Comparison of ENCODE assay signal across 27 mouse cellular contexts in the genomic region with DNA sequence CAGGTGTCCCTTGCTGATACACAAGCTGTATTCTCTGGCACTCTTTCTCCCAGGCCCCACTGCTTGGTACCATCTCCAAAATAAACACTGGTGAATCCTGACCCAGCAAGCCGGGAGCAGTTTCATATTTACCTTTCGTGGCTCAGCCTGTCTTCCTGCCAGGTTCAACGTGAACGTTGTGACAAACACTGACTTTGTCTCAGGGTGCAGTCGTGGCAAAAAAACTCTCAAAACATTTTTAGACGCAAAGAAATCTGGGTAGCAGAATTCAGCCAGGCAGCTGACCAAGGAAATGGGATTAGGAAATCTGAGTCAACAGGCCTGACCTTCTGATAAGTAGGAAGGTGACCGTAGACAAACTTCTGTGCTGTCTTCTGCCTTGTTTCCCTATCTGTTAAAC. TPM values are rescaled to one million over a fixed set of nuclear protein-coding genes. Genes with fewer than 3 reads are reported as not detected.
DNase-seq lines count a peak whose midpoint lies in the region; ATAC-seq and TF ChIP-seq lines count a peak whose summit lies in the region.
"Had no signal": no experiment of that assay in that cellular context is flagged by ENCODE, and none has a peak within 500 bp of the region (broad histone marks: within the 10 kb centered on the region; RNA-seq: fewer than 3 reads in every experiment).

No protein-coding gene starts in this region.

- peak; percentile 30 for DNase-seq in adrenal gland, adult 2 months
- no peak for DNase-seq in adrenal gland, postnatal 25 days
- DNase-seq in embryonic facial prominence, embryonic 14.5 days (ENCODE audit: low spot score), result peak; percentile 20
- DNase-seq in embryonic facial prominence, embryonic 10.5 days (ENCODE audit: low spot score), result no peak
- peak; percentile 42 for DNase-seq in liver, postnatal 0 days
- no peak for DNase-seq in liver
- no peak for DNase-seq in stomach, postnatal 0 days (ENCODE audit: low spot score)
- no peak for DNase-seq in lung, postnatal 0 days (ENCODE audit: low spot score)
- DNase-seq: adrenal gland, postnatal 36 days; kidney, adult 11 months; kidney, postnatal 10 days; lung, embryonic 14.5 days; lung, postnatal 4 days; right cerebral cortex, postnatal 25 days; thymus, adult 2 months had no signal

- no peak overlapping the region for H3K9ac ChIP-seq in embryonic facial prominence, embryonic 14.5 days (ENCODE audit: low read depth, low read length)
- no peak overlapping the region for H3K9ac ChIP-seq in liver, postnatal 0 days (replicated peaks)
- no peak overlapping the region for H3K9ac ChIP-seq in stomach, postnatal 0 days (ENCODE audit: low read length)
- H3K9ac ChIP-seq in lung, postnatal 0 days (replicated peaks; ENCODE audit: low read depth), result no peak overlapping the region
- H3K9ac ChIP-seq: embryonic facial prominence, embryonic 13.5 days; heart, embryonic 15.5 days; limb, embryonic 13.5 days; lung, embryonic 14.5 days; stomach, embryonic 15.5 days had no signal

- no peaks in the 10 kb centered on the region for H3K9me3 ChIP-seq in embryonic facial prominence, embryonic 14.5 days (ENCODE audit: control insufficient read depth, low read length)
- H3K9me3 ChIP-seq in embryonic facial prominence, embryonic 10.5 days, result no peaks in the 10 kb centered on the region
- H3K9me3 ChIP-seq in liver, postnatal 0 days (ENCODE audit: low read length), result no peaks in the 10 kb centered on the region
- no peaks in the 10 kb centered on the region for H3K9me3 ChIP-seq in stomach, postnatal 0 days (ENCODE audit: control insufficient read depth, low read length)
- no peaks in the 10 kb centered on the region for H3K9me3 ChIP-seq in lung, postnatal 0 days (ENCODE audit: low read length)
- H3K9me3 ChIP-seq: embryonic facial prominence, embryonic 13.5 days; heart, embryonic 15.5 days; hindbrain, embryonic 10.5 days; limb, embryonic 13.5 days; stomach, embryonic 15.5 days had no signal

- no peaks in the 10 kb centered on the region for H3K4me1 ChIP-seq in embryonic facial prominence, embryonic 14.5 days (ENCODE audit: control insufficient read depth, insufficient read depth, low read length)
- no peaks in the 10 kb centered on the region for H3K4me1 ChIP-seq in embryonic facial prominence, embryonic 10.5 days
- H3K4me1 ChIP-seq in liver, postnatal 0 days (ENCODE audit: insufficient read depth), result peaks cover 15% of the 10 kb centered on the region
- H3K4me1 ChIP-seq in stomach, postnatal 0 days (replicated peaks; ENCODE audit: control insufficient read depth, insufficient read depth), result no peaks in the 10 kb centered on the region
- H3K4me1 ChIP-seq in lung, postnatal 0 days (ENCODE audit: insufficient read depth, low read depth, low read length), result no peaks in the 10 kb centered on the region
- H3K4me1 ChIP-seq: embryonic facial prominence, embryonic 13.5 days; heart, embryonic 15.5 days; limb, embryonic 13.5 days had no signal

- H3K27ac ChIP-seq in embryonic facial prominence, embryonic 14.5 days (replicated peaks; ENCODE audit: low read depth, low read length), result no peak overlapping the region
- no peak overlapping the region for H3K27ac ChIP-seq in embryonic facial prominence, embryonic 10.5 days (replicated peaks)
- H3K27ac ChIP-seq in liver, postnatal 0 days (ENCODE audit: low read depth), result peak overlapping the region; percentile 75
- H3K27ac ChIP-seq in stomach, postnatal 0 days (replicated peaks), result no peak overlapping the region
- no peak overlapping the region for H3K27ac ChIP-seq in lung, postnatal 0 days (ENCODE audit: low read length)
- H3K27ac ChIP-seq: embryonic facial prominence, embryonic 13.5 days; heart, adult 2 months; heart, embryonic 15.5 days; hindbrain, embryonic 10.5 days; limb, embryonic 13.5 days; stomach, embryonic 15.5 days had no signal

- no peak overlapping the region for H3K4me3 ChIP-seq in embryonic facial prominence, embryonic 14.5 days (ENCODE audit: low read depth, low read length)
- no peak overlapping the region for H3K4me3 ChIP-seq in embryonic facial prominence, embryonic 10.5 days
- no peak overlapping the region for H3K4me3 ChIP-seq in liver, postnatal 0 days (ENCODE audit: low read depth, low read length)
- no peak overlapping the region for H3K4me3 ChIP-seq in stomach, postnatal 0 days (ENCODE audit: low read depth, low read length)
- no peak overlapping the region for H3K4me3 ChIP-seq in lung, postnatal 0 days (ENCODE audit: low read depth, low read length)
- H3K4me3 ChIP-seq: embryonic facial prominence, embryonic 13.5 days; heart, adult 2 months; heart, embryonic 15.5 days; hindbrain, embryonic 10.5 days; limb, embryonic 13.5 days; stomach, embryonic 15.5 days had no signal

- H3K4me2 ChIP-seq in embryonic facial prominence, embryonic 14.5 days (ENCODE audit: low read depth, low read length), result no peak overlapping the region
- H3K4me2 ChIP-seq in liver, postnatal 0 days (ENCODE audit: low read depth, low read length), result no peak overlapping the region; the same call in 1 of the 2 replicates
- no peak overlapping the region for H3K4me2 ChIP-seq in stomach, postnatal 0 days (replicated peaks; ENCODE audit: low read depth)
- no peak overlapping the region for H3K4me2 ChIP-seq in lung, postnatal 0 days (replicated peaks; ENCODE audit: low read depth, low read length)
- H3K4me2 ChIP-seq: embryonic facial prominence, embryonic 13.5 days; heart, embryonic 15.5 days; limb, embryonic 13.5 days; lung, embryonic 14.5 days; stomach, embryonic 15.5 days had no signal

- WGBS in embryonic facial prominence, embryonic 14.5 days, result 63% methylated on average over 7 of the region's 7 CpGs
- 73% methylated on average over 7 of the region's 7 CpGs for WGBS in embryonic facial prominence, embryonic 10.5 days
- WGBS in liver, postnatal 0 days (ENCODE audit: insufficient replicate concordance), result 37% methylated on average over 7 of the region's 7 CpGs
- WGBS in stomach, postnatal 0 days, result 28% methylated on average over 7 of the region's 7 CpGs
- 24% methylated on average over 7 of the region's 7 CpGs for WGBS in lung, postnatal 0 days

- H3K36me3 ChIP-seq in embryonic facial prominence, embryonic 14.5 days (ENCODE audit: control insufficient read depth, insufficient read depth, low read length), result no peaks in the 10 kb centered on the region
- no peaks in the 10 kb centered on the region for H3K36me3 ChIP-seq in embryonic facial prominence, embryonic 10.5 days (replicated peaks)
- H3K36me3 ChIP-seq in liver, postnatal 0 days (replicated peaks; ENCODE audit: insufficient read depth, low read length), result no peaks in the 10 kb centered on the region
- H3K36me3 ChIP-seq in stomach, postnatal 0 days (ENCODE audit: control insufficient read depth, insufficient read depth, low read length), result no peaks in the 10 kb centered on the region
- no peaks in the 10 kb centered on the region for H3K36me3 ChIP-seq in lung, postnatal 0 days (ENCODE audit: insufficient read depth, low read length)
- H3K36me3 ChIP-seq: embryonic facial prominence, embryonic 13.5 days; heart, embryonic 15.5 days; hindbrain, embryonic 10.5 days; limb, embryonic 13.5 days; stomach, embryonic 15.5 days had no signal

- no peaks in the 10 kb centered on the region for H3K27me3 ChIP-seq in embryonic facial prominence, embryonic 14.5 days (replicated peaks; ENCODE audit: control insufficient read depth, insufficient read depth, low read length)
- no peaks in the 10 kb centered on the region for H3K27me3 ChIP-seq in embryonic facial prominence, embryonic 10.5 days (replicated peaks; ENCODE audit: low read depth, poor library complexity, severe bottlenecking)
- no peaks in the 10 kb centered on the region for H3K27me3 ChIP-seq in liver, postnatal 0 days (ENCODE audit: insufficient read depth, low read length)
- H3K27me3 ChIP-seq in stomach, postnatal 0 days (ENCODE audit: control insufficient read depth, insufficient read depth, low read length), result no peaks in the 10 kb centered on the region
- no peaks in the 10 kb centered on the region for H3K27me3 ChIP-seq in lung, postnatal 0 days (replicated peaks; ENCODE audit: insufficient read depth, low read length)
- H3K27me3 ChIP-seq: embryonic facial prominence, embryonic 13.5 days; heart, embryonic 15.5 days; limb, embryonic 13.5 days; Patski; stomach, embryonic 15.5 days had no signal

- no peak for ATAC-seq in embryonic facial prominence, embryonic 14.5 days (ENCODE audit: low read depth)
- peak; percentile 80 for ATAC-seq in liver, postnatal 0 days
- ATAC-seq in stomach, postnatal 0 days (ENCODE audit: low FRiP score, low TSS enrichment), result no peak
- no peak for ATAC-seq in lung, postnatal 0 days
- ATAC-seq: Patski had no signal

- TF ChIP-seq EP300 in liver, postnatal 0 days (IDR thresholded peaks at IDR 0.05; ENCODE audit: low read depth), result no peak
- no peak for TF ChIP-seq EP300 in stomach, postnatal 0 days (optimal IDR thresholded peaks at IDR 0.05)
- TF ChIP-seq EP300 in lung, postnatal 0 days (IDR thresholded peaks at IDR 0.05), result no peak

- no peak for TF ChIP-seq CTCF in liver, postnatal 0 days (IDR thresholded peaks at IDR 0.05; ENCODE audit: low read depth)
- no peak for TF ChIP-seq CTCF in stomach, postnatal 0 days (IDR thresholded peaks at IDR 0.05; ENCODE audit: low read depth)
- no peak for TF ChIP-seq CTCF in lung, postnatal 0 days (IDR thresholded peaks at IDR 0.05)

RNA-seq across cellular contexts. Expression of gene Plet1, which starts 13.2 kb away (rescaled TPM):
- total RNA-seq in adrenal gland, adult 2 months (2021), result under 1 TPM; 0.46 to 0.59 TPM
- 0.08 TPM in 1 of 2 replicates, not detected in the other for polyA plus RNA-seq in adrenal gland, adult 2 months (2012; rRNA removed)
- 0.18 TPM in 1 of 2 replicates, not detected in the other for total RNA-seq in adrenal gland, postnatal 25 days (2021)
- polyA plus RNA-seq in embryonic facial prominence, embryonic 14.5 days (2014; fragmentation: Nextera tagmentation; extraction: Ambion mirVana), result 2.7 and 7.1 TPM in 2 replicates
- 1.4 and 1.6 TPM in 2 replicates for polyA plus RNA-seq in embryonic facial prominence, embryonic 10.5 days (2016; fragmentation: Nextera tagmentation; extraction: Ambion mirVana)
- polyA plus RNA-seq in liver, postnatal 0 days (2015; fragmentation: Nextera tagmentation; extraction: Ambion mirVana), result 0.71 and 1.0 TPM in 2 replicates
- 76.4 and 79.7 TPM in 2 replicates for polyA plus RNA-seq in stomach, postnatal 0 days (2015; fragmentation: Nextera tagmentation; extraction: Ambion mirVana)
- polyA plus RNA-seq in lung, postnatal 0 days (2015; fragmentation: Nextera tagmentation; extraction: Ambion mirVana), result 53.8 and 60.8 TPM in 2 replicates
- total RNA-seq: adrenal gland, postnatal 36 days; left cerebral cortex, postnatal 10 days had no signal

RNA-seq across cellular contexts. Expression of gene Pts, which starts 21.0 kb away (rescaled TPM):
- total RNA-seq in adrenal gland, adult 2 months (2021), result 10 to 100 TPM; 59.5 to 72.8 TPM
- polyA plus RNA-seq in adrenal gland, adult 2 months (2012; rRNA removed), result 22.7 and 26.8 TPM in 2 replicates
- 68.9 and 81.6 TPM in 2 replicates for total RNA-seq in adrenal gland, postnatal 25 days (2021)
- polyA plus RNA-seq in embryonic facial prominence, embryonic 14.5 days (2014; fragmentation: Nextera tagmentation; extraction: Ambion mirVana), result 61.3 and 63.3 TPM in 2 replicates
- 62.5 and 68.9 TPM in 2 replicates for polyA plus RNA-seq in embryonic facial prominence, embryonic 10.5 days (2016; fragmentation: Nextera tagmentation; extraction: Ambion mirVana)
- 44.6 and 48.9 TPM in 2 replicates for polyA plus RNA-seq in liver, postnatal 0 days (2015; fragmentation: Nextera tagmentation; extraction: Ambion mirVana)
- polyA plus RNA-seq in stomach, postnatal 0 days (2015; fragmentation: Nextera tagmentation; extraction: Ambion mirVana), result 83.8 and 87.0 TPM in 2 replicates
- 76.0 and 79.4 TPM in 2 replicates for polyA plus RNA-seq in lung, postnatal 0 days (2015; fragmentation: Nextera tagmentation; extraction: Ambion mirVana)

RNA-seq across cellular contexts. Expression of gene Il18, which starts 47.1 kb away (rescaled TPM):
- total RNA-seq in adrenal gland, adult 2 months (2021), result 1 to 10 TPM; 6.1 to 6.7 TPM
- 1.6 and 2.1 TPM in 2 replicates for polyA plus RNA-seq in adrenal gland, adult 2 months (2012; rRNA removed)
- total RNA-seq in adrenal gland, postnatal 25 days (2021), result 3.4 and 5.1 TPM in 2 replicates
- 6.1 and 7.7 TPM in 2 replicates for polyA plus RNA-seq in embryonic facial prominence, embryonic 14.5 days (2014; fragmentation: Nextera tagmentation; extraction: Ambion mirVana)
- polyA plus RNA-seq in embryonic facial prominence, embryonic 10.5 days (2016; fragmentation: Nextera tagmentation; extraction: Ambion mirVana), result 0.94 and 1.2 TPM in 2 replicates
- polyA plus RNA-seq in liver, postnatal 0 days (2015; fragmentation: Nextera tagmentation; extraction: Ambion mirVana), result 19.1 and 19.8 TPM in 2 replicates
- polyA plus RNA-seq in stomach, postnatal 0 days (2015; fragmentation: Nextera tagmentation; extraction: Ambion mirVana), result 290 and 317 TPM in 2 replicates
- polyA plus RNA-seq in lung, postnatal 0 days (2015; fragmentation: Nextera tagmentation; extraction: Ambion mirVana), result 26.8 and 29.3 TPM in 2 replicates

RNA-seq across cellular contexts. Expression of gene Bco2, which starts 47.4 kb away (rescaled TPM):
- total RNA-seq in adrenal gland, adult 2 months (2021), result 1 to 10 TPM; 4.5 to 5.0 TPM
- 0.10 and 0.16 TPM in 2 replicates for polyA plus RNA-seq in adrenal gland, adult 2 months (2012; rRNA removed)
- 4.5 and 4.8 TPM in 2 replicates for total RNA-seq in adrenal gland, postnatal 25 days (2021)
- 0.15 and 0.16 TPM in 2 replicates for polyA plus RNA-seq in embryonic facial prominence, embryonic 14.5 days (2014; fragmentation: Nextera tagmentation; extraction: Ambion mirVana)
- 0.09 and 0.34 TPM in 2 replicates for polyA plus RNA-seq in embryonic facial prominence, embryonic 10.5 days (2016; fragmentation: Nextera tagmentation; extraction: Ambion mirVana)
- polyA plus RNA-seq in liver, postnatal 0 days (2015; fragmentation: Nextera tagmentation; extraction: Ambion mirVana), result 1.1 and 1.6 TPM in 2 replicates
- 4.7 and 5.3 TPM in 2 replicates for polyA plus RNA-seq in stomach, postnatal 0 days (2015; fragmentation: Nextera tagmentation; extraction: Ambion mirVana)
- 0.19 and 0.39 TPM in 2 replicates for polyA plus RNA-seq in lung, postnatal 0 days (2015; fragmentation: Nextera tagmentation; extraction: Ambion mirVana)

RNA-seq across cellular contexts. Expression of gene Tex12, which starts 53.6 kb away (rescaled TPM):
- total RNA-seq in adrenal gland, adult 2 months (2021), result not detected
- polyA plus RNA-seq in adrenal gland, adult 2 months (2012; rRNA removed), result not detected in 2 replicates
- total RNA-seq in adrenal gland, postnatal 25 days (2021), result not detected in 2 replicates
- polyA plus RNA-seq in embryonic facial prominence, embryonic 14.5 days (2014; fragmentation: Nextera tagmentation; extraction: Ambion mirVana), result 0.21 TPM in 1 of 2 replicates, not detected in the other
- not detected in 2 replicates for polyA plus RNA-seq in embryonic facial prominence, embryonic 10.5 days (2016; fragmentation: Nextera tagmentation; extraction: Ambion mirVana)
- not detected in 2 replicates for polyA plus RNA-seq in liver, postnatal 0 days (2015; fragmentation: Nextera tagmentation; extraction: Ambion mirVana)
- not detected in 2 replicates for polyA plus RNA-seq in stomach, postnatal 0 days (2015; fragmentation: Nextera tagmentation; extraction: Ambion mirVana)
- polyA plus RNA-seq in lung, postnatal 0 days (2015; fragmentation: Nextera tagmentation; extraction: Ambion mirVana), result not detected in 2 replicates
- total RNA-seq: adrenal gland, postnatal 36 days; gastrocnemius, adult 8-10 months; heart, adult 2 months; layer of hippocampus, adult 18-20 months; layer of hippocampus, postnatal 25 days; left cerebral cortex, postnatal 10 days; midbrain, postnatal 0 days had no signal
- polyA plus RNA-seq: embryonic facial prominence, embryonic 13.5 days; heart, adult 2 months; heart, embryonic 15.5 days; limb, embryonic 13.5 days; lung, embryonic 14.5 days; midbrain, postnatal 0 days; Patski; stomach, embryonic 15.5 days; thymus, adult 2 months had no signal

Comparison
In these comparisons a context has a peak if more than half of its experiments do, and no peak if none do; other contexts are left out.
1. DNase-seq: peak in adrenal gland, adult 2 months (single experiment), embryonic facial prominence, embryonic 14.5 days (single experiment) and liver, postnatal 0 days (single experiment); none in adrenal gland, postnatal 25 days (single experiment), embryonic facial prominence, embryonic 10.5 days (single experiment), liver (single experiment), stomach, postnatal 0 days (single experiment) and lung, postnatal 0 days (single experiment).